Mouse (Mus musculus): ENCODE data around the gene Nav3. TPM values are rescaled to one million over a fixed set of nuclear protein-coding genes. Genes with fewer than 3 reads are reported as not detected.
"Not testable (repeated sequence)": the region's sequence is repeated elsewhere in the genome, so short reads cannot be mapped to it uniquely, and the experiment has no call there.

Nav3 gene
- total RNA-seq, 4 experiments from 2014 or later = 1.1 to 2.3 (median 1.4) TPM

GRCm38 (mm10) chr10:110383506-110384229, 72.3 kb downstream of the Nav3 start:
- DNase-seq (ENCODE audit: low spot score in 2 of 2) = not testable (repeated sequence)

- no peak for DNase-seq (ENCODE audit: low spot score in 2 of 2)
These were observed 75.2 kb downstream of the Nav3 start for GRCm38 (mm10) chr10:110380792-110381191.

- DNase-seq (ENCODE audit: low spot score in 2 of 2) = no peak
These were observed 83.1 kb downstream of the Nav3 start for GRCm38 (mm10) chr10:110372724-110373455.

- no peak for DNase-seq (ENCODE audit: low spot score in 2 of 2)
These were observed 103.9 kb downstream of the Nav3 start for GRCm38 (mm10) chr10:110352148-110352547.

GRCm38 (mm10) chr10:110330030-110330429, 126.0 kb downstream of the Nav3 start:
- DNase-seq (ENCODE audit: low spot score in 2 of 2) = no peak

- DNase-seq (ENCODE audit: low spot score in 2 of 2) = no peak
These were observed 126.4 kb downstream of the Nav3 start for GRCm38 (mm10) chr10:110329629-110330028.

GRCm38 (mm10) chr10:110322082-110322632, 133.8 kb downstream of the Nav3 start:
- no peak for DNase-seq (ENCODE audit: low spot score in 2 of 2)

- DNase-seq (ENCODE audit: low spot score in 2 of 2) = no peak
These were observed 138.7 kb downstream of the Nav3 start for GRCm38 (mm10) chr10:110317275-110317674.

GRCm38 (mm10) chr10:110314525-110314924, 141.5 kb downstream of the Nav3 start:
- no peak for DNase-seq (ENCODE audit: low spot score in 2 of 2)

- no peak for DNase-seq (ENCODE audit: low spot score in 2 of 2)
These were observed 142.0 kb downstream of the Nav3 start for GRCm38 (mm10) chr10:110313959-110314358.

- no peak for DNase-seq (ENCODE audit: low spot score in 2 of 2)
These were observed 146.5 kb downstream of the Nav3 start for GRCm38 (mm10) chr10:110309511-110309910.

GRCm38 (mm10) chr10:110305609-110306008, 150.4 kb downstream of the Nav3 start:
- DNase-seq (ENCODE audit: low spot score in 2 of 2) = no peak

- no peak for DNase-seq (ENCODE audit: low spot score in 2 of 2)
These were observed 165.9 kb downstream of the Nav3 start for GRCm38 (mm10) chr10:110290016-110290623.

- no peak for DNase-seq (ENCODE audit: low spot score in 2 of 2)
These were observed 172.1 kb downstream of the Nav3 start for GRCm38 (mm10) chr10:110283879-110284278.

- DNase-seq (ENCODE audit: low spot score in 2 of 2) = no peak
These were observed 183.2 kb downstream of the Nav3 start for GRCm38 (mm10) chr10:110272818-110273217.

- DNase-seq (ENCODE audit: low spot score in 2 of 2) = no peak
These were observed 185.4 kb downstream of the Nav3 start for GRCm38 (mm10) chr10:110270561-110270960.

- no peak for DNase-seq (ENCODE audit: low spot score in 2 of 2)
These were observed 213.9 kb downstream of the Nav3 start for GRCm38 (mm10) chr10:110242128-110242561.

GRCm38 (mm10) chr10:110240667-110241066, 215.3 kb downstream of the Nav3 start:
- no peak for DNase-seq (ENCODE audit: low spot score in 2 of 2)

GRCm38 (mm10) chr10:110233307-110233930, 222.6 kb downstream of the Nav3 start:
- DNase-seq (ENCODE audit: low spot score in 2 of 2) = no peak

- DNase-seq (ENCODE audit: low spot score in 2 of 2) = no peak
These were observed 249.6 kb downstream of the Nav3 start for GRCm38 (mm10) chr10:110206411-110206810.

- no peak for DNase-seq (ENCODE audit: low spot score in 2 of 2)
These were observed 251.8 kb downstream of the Nav3 start for GRCm38 (mm10) chr10:110204121-110204697.
